ENCODE assay signal across 12 mouse cellular contexts in genomic region chr5:113043531-113043930, GRCm38 (mm10). TPM values are rescaled to one million over a fixed set of nuclear protein-coding genes. Genes with fewer than 3 reads are reported as not detected.
A peak's percentile ranks its signal among the peaks of the same experiment; 100 is the strongest.
DNase-seq lines count a peak whose midpoint lies in the region; ATAC-seq lines count a peak whose summit lies in the region.
"Had no signal": no experiment of that assay in that cellular context is flagged by ENCODE, and none has a peak within 500 bp of the region (broad histone marks: within the 10 kb centered on the region; RNA-seq: fewer than 3 reads in every experiment).

No protein-coding gene starts in this region.

- no peak for ATAC-seq in hindbrain, embryonic 14.5 days (ENCODE audit: low FRiP score)
- no peak for ATAC-seq in erythroid progenitor cell, adult 5-6 weeks (replicated peaks; ENCODE audit: low FRiP score, poor library complexity, severe bottlenecking)

- 69% methylated on average over 8 of the region's 8 CpGs for WGBS in hindbrain, embryonic 14.5 days

- H3K9me3 ChIP-seq in hindbrain, embryonic 14.5 days (ENCODE audit: control insufficient read depth, low read length): no peaks in the 10 kb centered on the region

- H3K36me3 ChIP-seq in hindbrain, embryonic 14.5 days (replicated peaks; ENCODE audit: control insufficient read depth, insufficient read depth): no peaks in the 10 kb centered on the region

- H3K4me3 ChIP-seq in hindbrain, embryonic 14.5 days (replicated peaks; ENCODE audit: low read length): no peak overlapping the region
- H3K4me3 ChIP-seq: myocyte had no signal

- no peaks in the 10 kb centered on the region for H3K27me3 ChIP-seq in hindbrain, embryonic 14.5 days (ENCODE audit: control insufficient read depth, insufficient read depth, low read length)

- peak; percentile 38 to 50 for DNase-seq in left cerebral cortex, adult 18-20 months (ENCODE audit: low spot score in 2 of 2)
- no peak for DNase-seq in left cerebral cortex, adult 11 months (ENCODE audit: low spot score)
- peak; percentile 90 to 94 for DNase-seq in cerebellum, postnatal 25 days
- DNase-seq in hindbrain, embryonic 14.5 days (ENCODE audit: low spot score): no peak
- DNase-seq in right cerebral cortex, postnatal 25 days: peak; percentile 56
- no peak for DNase-seq in ovary, postnatal 10 days (ENCODE audit: low spot score)
- DNase-seq in urinary bladder, postnatal 14 days (ENCODE audit: low spot score): no peak

- H3K9ac ChIP-seq in hindbrain, embryonic 14.5 days: no peak overlapping the region
- H3K9ac ChIP-seq: liver, embryonic 14.5 days had no signal

- 0 out of 2 replicates have a peak overlapping the region, but pooled peaks have one; percentile 16 for H3K27ac ChIP-seq in hindbrain, embryonic 14.5 days
- H3K27ac ChIP-seq: liver, embryonic 14.5 days had no signal

- peaks cover 16% of the 10 kb centered on the region; the same call in 1 of the 2 replicates for H3K4me1 ChIP-seq in hindbrain, embryonic 14.5 days (replicated peaks; ENCODE audit: control insufficient read depth, insufficient read depth, low read length)

- H3K4me2 ChIP-seq in hindbrain, embryonic 14.5 days (replicated peaks): no peak overlapping the region

RNA-seq across cellular contexts. Expression of gene Crybb2, which starts 26.4 kb away (rescaled TPM):
- total RNA-seq in left cerebral cortex, adult 18-20 months (2021): not detected
- not detected in 2 replicates for polyA plus RNA-seq in hindbrain, embryonic 14.5 days (2014; fragmentation: Nextera tagmentation; extraction: Ambion mirVana)
- not detected in 2 replicates for total RNA-seq in erythroid progenitor cell, adult 5-6 weeks (2015; ENCODE audit: low replicate concordance)
- 1.3 TPM in 1 of 2 replicates, not detected in the other for total RNA-seq in erythroid progenitor cell, adult 5-6 weeks (2017; ENCODE audit: low replicate concordance)
- total RNA-seq: common myeloid progenitor, adult 5-6 weeks; ES-E14 had no signal
- polyA plus RNA-seq: liver, embryonic 14.5 days; myocyte had no signal

RNA-seq across cellular contexts. Expression of gene Grk3, which starts 27.9 kb away (rescaled TPM):
- 10 to 100 TPM; 71.1 to 83.1 TPM for total RNA-seq in left cerebral cortex, adult 18-20 months (2021)
- 18.5 and 21.2 TPM in 2 replicates for polyA plus RNA-seq in hindbrain, embryonic 14.5 days (2014; fragmentation: Nextera tagmentation; extraction: Ambion mirVana)
- 0.42 and 1.8 TPM in 2 replicates for total RNA-seq in erythroid progenitor cell, adult 5-6 weeks (2015; ENCODE audit: low replicate concordance)
- 3.1 and 3.6 TPM in 2 replicates for total RNA-seq in erythroid progenitor cell, adult 5-6 weeks (2017; ENCODE audit: low replicate concordance)
- polyA plus RNA-seq: myocyte had no signal

RNA-seq across cellular contexts. Expression of gene Crybb3, which starts 37.9 kb away (rescaled TPM):
- 1 to 10 TPM; 1.4 to 1.6 TPM for total RNA-seq in left cerebral cortex, adult 18-20 months (2021)
- polyA plus RNA-seq in hindbrain, embryonic 14.5 days (2014; fragmentation: Nextera tagmentation; extraction: Ambion mirVana): 0.57 and 0.99 TPM in 2 replicates
- not detected in 2 replicates for total RNA-seq in erythroid progenitor cell, adult 5-6 weeks (2015; ENCODE audit: low replicate concordance)
- not detected in 2 replicates for total RNA-seq in erythroid progenitor cell, adult 5-6 weeks (2017; ENCODE audit: low replicate concordance)
- total RNA-seq: common myeloid progenitor, adult 5-6 weeks had no signal

Comparison
In these comparisons a context has a peak if more than half of its experiments do, and no peak if none do; other contexts are left out.
1. DNase-seq: peak in left cerebral cortex, adult 18-20 months (2 of 2), cerebellum, postnatal 25 days (2 of 2) and right cerebral cortex, postnatal 25 days (single experiment); none in left cerebral cortex, adult 11 months (single experiment), hindbrain, embryonic 14.5 days (single experiment), ovary, postnatal 10 days (single experiment) and urinary bladder, postnatal 14 days (single experiment).
2. RNA of gene Grk3, which starts 27.9 kb away (total RNA-seq): 71.1 to 83.1 TPM in left cerebral cortex, adult 18-20 months; 0.42 to 3.6 TPM in erythroid progenitor cell, adult 5-6 weeks; every median in the first group is over 10 times any median in the second.